Mouse (Mus musculus) liver (tissue): ENCODE results near the gene Lypla2.

Experiments used
- DNase-seq: peaks from one replicate; pipeline ENCODE4 v3.0.0-alpha.2; 2020; ENCODE audit warnings: mixed read lengths

Gene Lypla2

GRCm38 (mm10) chr4:135918635-135919279, 53.7 kb downstream of the Lypla2 start:
- no peak for DNase-seq
